Mouse (Mus musculus): Measurements from ENCODE around the gene Clasp1.

- TF ChIP-seq CTCF (IDR thresholded peaks at IDR 0.05; ENCODE audit: insufficient read depth, low read length) (no peak), POLR2A (IDR thresholded peaks at IDR 0.05; ENCODE audit: borderline replicate concordance, extremely low read depth, low read depth, low read length) (no peak)
Observed at GRCm38 (mm10) chr1:118402966-118403365, 14.1 kb downstream of the Clasp1 start.

All from lung, adult 2 months (tissue).